Mouse (Mus musculus) brain, embryonic 14.5 days (tissue): ENCODE results near the gene Hspa1l. TPM values are rescaled to one million over a fixed set of nuclear protein-coding genes. Genes with fewer than 3 reads are reported as not detected.
"Not testable (repeated sequence)": the region's sequence is repeated elsewhere in the genome, so short reads cannot be mapped to it uniquely, and the experiment has no call there.

Experiments
- DNase-seq: peaks from one replicate; pipeline ENCODE4 v3.0.0-alpha.2; 2011; ENCODE audit warnings: low read depth
- CTCF ChIP-seq: fragments of 200-500 bp; IDR thresholded peaks from 2 replicates; pipeline ENCODE4 v1.5.1; 2012; ENCODE audit warnings: inconsistent platforms, mild to moderate bottlenecking, moderate library complexity, borderline replicate concordance; ENCODE audit not compliant: insufficient read depth, insufficient read length; ENCODE audit errors: extremely low read depth
- POLR2A ChIP-seq: fragments of 200-500 bp; IDR thresholded peaks from 2 replicates; pipeline ENCODE4 v1.6.1; 2012; ENCODE audit warnings: mild to moderate bottlenecking, inconsistent platforms, borderline replicate concordance; ENCODE audit not compliant: poor library complexity, insufficient read depth, insufficient read length, severe bottlenecking; ENCODE audit errors: extremely low read depth
- polyA plus RNA-seq: library from polyadenylated mRNA; depleted of rRNA; stranded (reverse); fragments of >200 nt; gene quantifications from 2 replicates; pipeline ENCODE4 v1.2.3, GENCODE M21; 2012

The Hspa1l gene
- polyA plus RNA-seq, 1 experiment = 0.40 TPM

GRCm38 (mm10) chr17:34959881-34960515 is 12.5 kb upstream of the Hspa1l start:
- DNase-seq = no peak

GRCm38 (mm10) chr17:34960702-34961493 is 11.6 kb upstream of the Hspa1l start:
- no peak for TF ChIP-seq CTCF
- TF ChIP-seq POLR2A = no peak
- DNase-seq = no peak

More at GRCm38 (mm10) chr17:34959881-34960515, 12.5 kb upstream of the Hspa1l start:
- TF ChIP-seq POLR2A (no peak), CTCF (no peak)

GRCm38 (mm10) chr17:34962125-34962524 is 10.4 kb upstream of the Hspa1l start:
- no peak for TF ChIP-seq CTCF
- TF ChIP-seq POLR2A = no peak
- DNase-seq = no peak

- TF ChIP-seq CTCF (no peak), POLR2A (no peak)
- no peak for DNase-seq
These were observed 9.7 kb upstream of the Hspa1l start for GRCm38 (mm10) chr17:34962841-34963240.

GRCm38 (mm10) chr17:34964640-34965049 is 7.9 kb upstream of the Hspa1l start:
- TF ChIP-seq POLR2A = no peak
- no peak for TF ChIP-seq CTCF

GRCm38 (mm10) chr17:34965627-34966026 is 6.9 kb upstream of the Hspa1l start:
- DNase-seq = no peak
- TF ChIP-seq POLR2A (no peak), CTCF (no peak)

More at GRCm38 (mm10) chr17:34964640-34965049, 7.9 kb upstream of the Hspa1l start:
- DNase-seq = no peak

DNA sequence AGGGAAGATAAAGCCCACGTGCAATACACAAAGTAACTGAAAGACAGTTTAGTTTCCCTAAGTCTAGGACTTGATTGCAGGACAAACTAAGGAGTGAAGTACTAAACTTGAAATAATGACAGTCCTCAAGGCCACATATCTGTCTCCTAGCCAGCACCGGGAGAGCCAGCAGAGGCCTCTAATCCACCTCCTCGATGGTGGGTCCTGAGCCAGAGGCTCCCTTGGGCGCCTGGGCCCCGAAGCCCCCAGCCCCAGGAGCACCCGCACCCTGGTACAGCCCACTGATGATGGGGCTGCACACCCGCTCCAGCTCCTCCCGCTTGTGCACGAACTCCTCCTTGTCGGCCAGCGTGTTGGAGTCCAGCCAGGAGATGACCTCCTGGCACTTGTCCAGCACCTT is 2.7 kb upstream of the Hspa1l start, which contains the start of gene Gm20481:
Gene Gm20481, plus strand, starts transcription at position 91 of the 400 bp plus-strand sequence.
- DNase-seq = not testable (repeated sequence)

- DNase-seq = not testable (repeated sequence)
These were observed 1.7 kb upstream of the Hspa1l start for GRCm38 (mm10) chr17:34970850-34971249.

- not testable (repeated sequence) for DNase-seq
These were observed 822 bp upstream of the Hspa1l start for GRCm38 (mm10) chr17:34971694-34972068.

DNA sequence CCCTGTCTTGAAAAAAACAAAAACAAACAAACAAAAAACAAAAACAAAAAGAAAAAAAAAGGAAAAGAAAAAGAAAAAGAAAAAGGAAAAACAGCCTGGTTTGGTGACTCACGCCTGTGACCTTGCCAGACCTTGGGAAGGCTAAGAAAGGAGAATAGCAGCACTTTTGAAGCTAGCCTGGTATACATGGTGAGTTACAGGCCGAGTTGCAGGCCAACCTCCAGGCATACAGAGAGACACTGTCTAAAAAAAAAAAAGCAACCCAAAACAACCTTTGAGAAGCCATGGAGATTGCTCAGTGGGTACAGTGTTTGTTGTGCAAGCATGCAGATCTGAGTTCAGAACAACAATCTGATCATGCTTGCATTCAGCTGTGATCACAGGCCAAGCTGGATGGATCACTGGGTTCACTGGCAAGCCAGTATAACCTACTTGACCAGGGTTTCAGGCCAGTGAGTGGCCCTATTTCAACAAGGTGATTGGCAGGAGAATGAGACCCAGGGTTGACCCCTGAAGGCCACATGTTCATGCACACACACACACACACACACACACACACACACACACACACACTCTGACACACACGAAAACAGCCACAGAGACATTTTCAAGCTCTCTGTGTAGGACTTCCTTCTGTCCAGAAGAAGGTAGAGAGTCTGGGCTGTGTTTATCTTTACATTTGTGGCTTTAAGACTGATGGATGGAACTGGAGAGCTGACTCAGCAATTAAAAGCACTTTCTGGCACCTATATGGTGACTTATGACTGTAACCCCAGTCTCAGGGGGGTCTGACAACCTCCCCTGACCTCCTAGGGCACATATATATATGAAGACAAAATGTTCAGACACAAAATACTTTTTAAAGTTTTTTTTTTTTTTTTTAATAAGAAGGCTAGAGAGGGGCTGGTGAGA is 3.3 kb downstream of the Hspa1l start:
- DNase-seq = no peak
- TF ChIP-seq CTCF (no peak), POLR2A (no peak)

DNA sequence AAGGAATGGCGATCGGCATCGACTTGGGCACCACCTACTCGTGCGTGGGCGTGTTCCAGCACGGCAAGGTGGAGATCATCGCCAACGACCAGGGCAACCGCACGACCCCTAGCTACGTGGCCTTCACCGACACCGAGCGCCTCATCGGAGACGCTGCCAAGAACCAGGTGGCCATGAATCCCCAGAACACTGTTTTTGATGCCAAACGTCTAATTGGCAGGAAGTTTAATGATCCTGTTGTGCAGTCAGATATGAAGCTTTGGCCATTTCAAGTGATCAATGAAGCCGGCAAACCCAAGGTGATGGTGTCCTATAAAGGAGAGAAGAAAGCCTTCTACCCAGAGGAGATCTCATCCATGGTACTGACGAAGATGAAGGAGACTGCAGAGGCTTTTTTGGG is 4.5 kb downstream of the Hspa1l start:
- DNase-seq = no peak
- TF ChIP-seq POLR2A = no peak
- TF ChIP-seq CTCF = no peak

GRCm38 (mm10) chr17:34978239-34978638 is 5.7 kb downstream of the Hspa1l start:
- no peak for DNase-seq
- TF ChIP-seq CTCF (no peak), POLR2A (no peak)

DNA sequence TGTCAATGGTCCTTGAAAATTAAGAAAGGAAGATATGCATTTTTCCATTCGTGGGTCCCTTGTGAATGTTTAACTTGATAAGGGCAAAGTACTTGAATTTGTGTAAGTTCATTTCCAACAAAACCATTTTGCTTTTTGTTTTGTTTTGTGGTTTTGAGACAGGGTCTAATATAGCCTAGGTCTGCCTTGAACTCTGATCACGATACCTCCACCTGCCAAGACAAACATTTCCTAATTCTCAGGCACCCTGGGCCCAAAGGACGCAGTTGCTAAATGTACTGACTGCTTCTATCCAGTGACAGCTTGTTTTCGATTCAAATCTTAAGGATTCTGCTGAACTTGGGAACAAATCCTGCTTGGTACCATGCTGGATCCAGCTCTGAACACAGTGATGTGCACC is 7.1 kb downstream of the Hspa1l start:
- no peak for DNase-seq
- TF ChIP-seq CTCF (no peak), POLR2A (no peak)
